Mouse (Mus musculus): ENCODE measurements at regions not wholly inside any gene's neighbourhood (a gene's known extent, or its start where the extent isn't known, plus 50 kb on each side); places are given as distances from the start of the nearest gene placed in this dataset.

GRCm38 (mm10) chr13:41694749-41695419, 89.2 kb downstream of the Tmem170b start:
- TF ChIP-seq GATA1 (IDR thresholded peaks at IDR 0.05; ENCODE audit: borderline replicate concordance, low read length) (no peak), CTCF (IDR thresholded peaks at IDR 0.05; ENCODE audit: low read depth, low read length) (no peak), GATA2 (IDR thresholded peaks at IDR 0.05; ENCODE audit: borderline replicate concordance, low read depth, low read length) (no peak), POLR2AphosphoS5 (IDR thresholded peaks at IDR 0.05; ENCODE audit: insufficient replicate concordance, low read depth, low read length) (no peak)

Data from G1E (cell line).